Mouse (Mus musculus) G1E (cell line): Measurements from ENCODE around the gene Agap3. TPM values are rescaled to one million over a fixed set of nuclear protein-coding genes. Genes with fewer than 3 reads are reported as not detected.

Experiments
- ATAC-seq: 2 replicates; pipeline ENCODE4 v1.8.0; 2016; ENCODE audit warnings: mild to moderate bottlenecking; ENCODE audit not compliant: insufficient number of reproducible peaks, poor library complexity, low FRiP score, severe bottlenecking; ENCODE audit errors: extremely low read depth
- DNase-seq: peaks from one replicate; pipeline ENCODE4 v3.0.0; 2012; ENCODE audit warnings: low spot score
- H3K27me3 ChIP-seq: 2 replicates; pipeline ENCODE4 v1.6.1; 2012; ENCODE audit warnings: mild to moderate bottlenecking, low read length, inconsistent platforms; ENCODE audit not compliant: insufficient read depth
- H3K36me3 ChIP-seq: replicated peaks from 2 replicates; pipeline ENCODE3; 2012; ENCODE audit warnings: mild to moderate bottlenecking, inconsistent platforms
- H3K4me1 ChIP-seq: 2 replicates; pipeline ENCODE4 v1.6.1; 2012; ENCODE audit warnings: low read depth, low read length, inconsistent platforms, mixed read lengths; ENCODE audit not compliant: insufficient read depth
- H3K4me3 ChIP-seq: 2 replicates; pipeline ENCODE4 v1.5.1; 2012; ENCODE audit warnings: low read depth, mild to moderate bottlenecking, inconsistent platforms, low read length, moderate library complexity, mixed read lengths
- H3K9me3 ChIP-seq: replicated peaks from 2 replicates; pipeline ENCODE4 v1.6.1; 2012; ENCODE audit warnings: inconsistent platforms
- CTCF ChIP-seq: IDR thresholded peaks from 2 replicates; pipeline ENCODE4 v1.5.1; 2012; ENCODE audit warnings: low read depth, low read length, inconsistent platforms, mixed read lengths
- GATA1 ChIP-seq: IDR thresholded peaks from 2 replicates; pipeline ENCODE4 v1.6.1; 2012; ENCODE audit warnings: borderline replicate concordance, low read length, inconsistent platforms, mixed read lengths
- GATA2 ChIP-seq: IDR thresholded peaks from 2 replicates; pipeline ENCODE4 v1.6.1; 2012; ENCODE audit warnings: low read depth, low read length, inconsistent platforms, borderline replicate concordance
- POLR2AphosphoS5 ChIP-seq: IDR thresholded peaks from 2 replicates; pipeline ENCODE4 v1.6.1; 2012; ENCODE audit warnings: low read depth, low read length, inconsistent platforms; ENCODE audit not compliant: insufficient replicate concordance
- TAL1 ChIP-seq: conservative IDR thresholded peaks from 2 replicates; pipeline ENCODE4 v1.6.1; 2012; ENCODE audit warnings: low read depth, low read length, inconsistent platforms, mixed read lengths
- polyA plus RNA-seq: library from polyadenylated mRNA; stranded (reverse); fragments of >175 nt; gene quantifications from 2 replicates; pipeline ENCODE4 v1.2.3, GENCODE M21; 2012
- total RNA-seq, 2 experiments: library from RNA; stranded (forward) in 1 of 2; stranded (reverse) in 1 of 2; fragments of 200-1000 nt in 1 of 2; fragments of >200 nt in 1 of 2; fragmentation: Nextera tagmentation in 1 of 2; gene quantifications; 2 replicates each; pipeline ENCODE4 v1.2.3; 2014 to 2017

Agap3 gene
- total and polyA plus RNA-seq, 3 experiments, result 26.3 to 133 (median 30.3) TPM

GRCm38 (mm10) chr5:24524522-24524921 lies 72.5 kb downstream of the Agap3 start:
- Histone ChIP-seq H3K27me3 (peaks cover 56% of the 10 kb centered on the region), H3K9me3 (peaks cover 9% of the 10 kb centered on the region), H3K4me1 (peaks cover 6% of the 10 kb centered on the region), H3K36me3 (no peaks in the 10 kb centered on the region), H3K4me3 (no peak overlapping the region)
- no peak for DNase-seq
- TF ChIP-seq POLR2AphosphoS5 (no peak), GATA1 (no peak), TAL1 (no peak), GATA2 (no peak), CTCF (no peak)
- no peak for ATAC-seq

- peaks cover 9% of the 10 kb centered on the region for H3K9me3 ChIP-seq
- no peak overlapping the region for H3K4me3 ChIP-seq
- TF ChIP-seq CTCF, result no peak
- no peak for TF ChIP-seq GATA2
- TF ChIP-seq TAL1, result no peak
- TF ChIP-seq POLR2AphosphoS5, result no peak
- TF ChIP-seq GATA1, result no peak
- H3K36me3 ChIP-seq, result no peaks in the 10 kb centered on the region
- ATAC-seq (no peak), DNase-seq (no peak)
- peaks cover 11% of the 10 kb centered on the region for H3K4me1 ChIP-seq
- peaks cover 52% of the 10 kb centered on the region for H3K27me3 ChIP-seq
These were observed 73.6 kb downstream of the Agap3 start for GRCm38 (mm10) chr5:24525360-24526189.

- Histone ChIP-seq H3K27me3 (peaks cover 54% of the 10 kb centered on the region), H3K36me3 (no peaks in the 10 kb centered on the region), H3K4me3 (no peak overlapping the region), H3K4me1 (peaks cover 11% of the 10 kb centered on the region), H3K9me3 (peaks cover 9% of the 10 kb centered on the region)
- TF ChIP-seq POLR2AphosphoS5 (no peak), TAL1 (no peak), GATA2 (no peak), CTCF (no peak), GATA1 (no peak)
- DNase-seq (no peak), ATAC-seq (no peak)
These were observed 74.4 kb downstream of the Agap3 start for GRCm38 (mm10) chr5:24526190-24526888.

GRCm38 (mm10) chr5:24526889-24527230 lies 74.9 kb downstream of the Agap3 start, which contains the start of gene Gbx1:
Gene Gbx1, minus strand, starts transcription at chr5:24527202.
- ATAC-seq (no peak), DNase-seq (no peak)
- H3K9me3 ChIP-seq, result peaks cover 9% of the 10 kb centered on the region
- peaks cover 53% of the 10 kb centered on the region for H3K27me3 ChIP-seq
- no peak for TF ChIP-seq POLR2AphosphoS5
- no peak for TF ChIP-seq GATA1
- TF ChIP-seq CTCF, result no peak
- no peak for TF ChIP-seq TAL1
- no peak for TF ChIP-seq GATA2
- H3K36me3 ChIP-seq, result no peaks in the 10 kb centered on the region
- no peak within 1 kb of the TSS for H3K4me3 ChIP-seq
- peaks cover 11% of the 10 kb centered on the region for H3K4me1 ChIP-seq

- Histone ChIP-seq H3K4me1 (peaks cover 11% of the 10 kb centered on the region), H3K27me3 (peaks cover 48% of the 10 kb centered on the region), H3K36me3 (no peaks in the 10 kb centered on the region), H3K9me3 (peaks cover 9% of the 10 kb centered on the region), H3K4me3 (no peak overlapping the region)
- DNase-seq (no peak), ATAC-seq (no peak)
- TF ChIP-seq CTCF, result no peak
- TF ChIP-seq GATA1, result no peak
- TF ChIP-seq POLR2AphosphoS5, result no peak
- no peak for TF ChIP-seq TAL1
- no peak for TF ChIP-seq GATA2
These were observed 75.8 kb downstream of the Agap3 start for GRCm38 (mm10) chr5:24527780-24528179.

GRCm38 (mm10) chr5:24530042-24530689 lies 78.2 kb downstream of the Agap3 start:
- peaks cover 9% of the 10 kb centered on the region for H3K9me3 ChIP-seq
- H3K4me1 ChIP-seq, result peaks cover 8% of the 10 kb centered on the region
- DNase-seq, result peak; percentile 87
- no peak overlapping the region for H3K4me3 ChIP-seq
- TF ChIP-seq GATA1 (no peak), CTCF (peak; percentile 100)
- H3K36me3 ChIP-seq, result no peaks in the 10 kb centered on the region
- ATAC-seq, result peak; percentile 68
- H3K27me3 ChIP-seq, result peaks cover 35% of the 10 kb centered on the region
